Mouse (Mus musculus) olfactory bulb, adult 2 months (tissue): ENCODE measurements around the gene Kdm6b. TPM values are rescaled to one million over a fixed set of nuclear protein-coding genes. Genes with fewer than 3 reads are reported as not detected.

Experiments used
- H3K27ac ChIP-seq: fragments of 200-500 bp; 2 replicates; pipeline ENCODE4 v1.5.1; 2012; ENCODE audit warnings: low read depth, low read length; ENCODE audit not compliant: insufficient read depth
- H3K4me1 ChIP-seq: fragments of 200-500 bp; 2 replicates; pipeline ENCODE4 v1.6.1; 2012; ENCODE audit warnings: low read length; ENCODE audit not compliant: control insufficient read depth, insufficient read depth
- H3K4me3 ChIP-seq: fragments of 200-500 bp; 2 replicates; pipeline ENCODE4 v1.5.1; 2012; ENCODE audit warnings: mild to moderate bottlenecking, low read depth, low read length, moderate library complexity; ENCODE audit not compliant: insufficient read depth
- CTCF ChIP-seq: fragments of 200-500 bp; IDR thresholded peaks from 2 replicates; pipeline ENCODE4 v1.5.1; 2012; ENCODE audit warnings: low read depth, mild to moderate bottlenecking, low read length, moderate library complexity; ENCODE audit not compliant: insufficient read depth
- POLR2A ChIP-seq: fragments of 200-500 bp; IDR thresholded peaks from 2 replicates; pipeline ENCODE4 v1.6.1; 2012; ENCODE audit warnings: mild to moderate bottlenecking, low read depth, low read length, moderate library complexity; ENCODE audit not compliant: insufficient read depth
- WGBS: fragments of 180-500 bp; shearing (Covaris S2); methylation state at CpG from one replicate; pipeline ENCODE4 v1.1.7; 2018; 5-methylcytosine and 5-hydroxymethylcytosine counted together
- polyA plus RNA-seq: library from polyadenylated mRNA; stranded (reverse); fragments of >200 nt; gene quantifications from 2 replicates; pipeline ENCODE4 v1.2.4, GENCODE M21; 2012; ENCODE audit warnings: low replicate concordance; ENCODE audit not compliant: missing spikeins, insufficient read depth, insufficient read length

The Kdm6b gene
- polyA plus RNA-seq, 1 experiment: not detected

DNA sequence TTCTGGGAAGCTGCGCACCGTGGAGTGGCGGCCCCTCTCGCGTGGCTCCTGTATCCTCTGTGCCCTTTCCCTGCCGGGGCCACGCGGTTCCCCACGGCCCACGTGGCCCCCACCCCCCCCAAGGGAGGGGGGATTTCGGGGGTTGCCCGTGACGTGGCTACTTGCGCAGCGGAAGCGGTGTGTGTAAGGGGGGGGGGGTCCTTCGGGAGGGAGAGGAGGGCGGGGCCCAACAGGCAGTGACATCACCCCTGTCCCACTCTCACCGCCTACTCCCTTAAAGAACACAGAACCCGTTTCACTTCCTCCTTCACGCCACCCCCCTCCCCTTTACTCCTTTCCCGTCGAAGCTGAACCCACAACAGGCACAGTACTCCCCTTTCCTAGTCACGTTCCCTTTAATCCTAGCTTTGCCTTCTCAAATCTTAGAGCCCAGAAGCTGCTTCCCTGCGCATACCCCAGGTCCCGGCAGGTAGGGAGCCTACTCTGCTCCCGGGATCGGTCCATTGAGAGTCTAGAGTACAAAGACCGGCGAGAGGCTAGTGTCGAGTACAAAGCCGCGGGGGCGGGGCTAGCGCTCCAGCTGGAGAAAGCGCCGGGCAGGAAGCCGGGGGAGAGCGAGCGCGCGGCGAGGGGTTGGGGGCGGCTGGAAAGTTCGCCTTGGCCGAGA lies 4.0 kb downstream of the Kdm6b start:
- Histone ChIP-seq H3K4me1 (peaks cover 37% of the 10 kb centered on the region), H3K4me3 (peak overlapping the region; percentile 56), H3K27ac (peak overlapping the region; percentile 76)
- TF ChIP-seq CTCF (no peak), POLR2A (no peak; the same call in 1 of the 2 replicates)
- WGBS: 1% methylated on average over 45 of the region's 46 CpGs

- Histone ChIP-seq H3K4me3 (peak overlapping the region; percentile 56), H3K4me1 (peaks cover 30% of the 10 kb centered on the region), H3K27ac (peak overlapping the region; percentile 76)
- under 1% methylated on average over 33 of the region's 33 CpGs for WGBS
- no peak for TF ChIP-seq POLR2A
These were observed 4.7 kb downstream of the Kdm6b start for GRCm38 (mm10) chr11:69408541-69409377.

GRCm38 (mm10) chr11:69407724-69408004 lies 5.8 kb downstream of the Kdm6b start:
- no peak overlapping the region for H3K4me3 ChIP-seq
- H3K4me1 ChIP-seq: peaks cover 19% of the 10 kb centered on the region
- no peak overlapping the region for H3K27ac ChIP-seq
- WGBS: 67% methylated on average over 4 of the region's 4 CpGs
- TF ChIP-seq POLR2A (no peak), CTCF (no peak)

GRCm38 (mm10) chr11:69406867-69407723 lies 6.4 kb downstream of the Kdm6b start:
- no peak for TF ChIP-seq POLR2A
- TF ChIP-seq CTCF: no peak
- Histone ChIP-seq H3K4me3 (no peak overlapping the region), H3K4me1 (peaks cover 18% of the 10 kb centered on the region), H3K27ac (no peak overlapping the region)
- 85% methylated on average over 16 of the region's 16 CpGs for WGBS

- Histone ChIP-seq H3K4me3 (no peak overlapping the region), H3K27ac (no peak overlapping the region), H3K4me1 (peaks cover 18% of the 10 kb centered on the region)
- TF ChIP-seq CTCF: no peak
- 87% methylated on average over 19 of the region's 19 CpGs for WGBS
These were observed 7.2 kb downstream of the Kdm6b start for GRCm38 (mm10) chr11:69406282-69406681.

GRCm38 (mm10) chr11:69405397-69406200 lies 7.9 kb downstream of the Kdm6b start:
- 87% methylated on average over 24 of the region's 24 CpGs for WGBS
- no peak overlapping the region for H3K27ac ChIP-seq
- peaks cover 22% of the 10 kb centered on the region for H3K4me1 ChIP-seq
- TF ChIP-seq CTCF (no peak), POLR2A (no peak)
- H3K4me3 ChIP-seq: no peak overlapping the region

- Histone ChIP-seq H3K27ac (no peak overlapping the region), H3K4me1 (peaks cover 22% of the 10 kb centered on the region), H3K4me3 (no peak overlapping the region)
- WGBS: 86% methylated on average over 22 of the region's 24 CpGs
- TF ChIP-seq CTCF (no peak), POLR2A (no peak)
These were observed 8.7 kb downstream of the Kdm6b start for GRCm38 (mm10) chr11:69404595-69405396.
